Mouse (Mus musculus): ENCODE results near the gene Cdadc1.

Gene Cdadc1

GRCm38 (mm10) chr14:59612920-59613625, 15.3 kb upstream of the Cdadc1 start:
- DNase-seq, result peak; percentile 66

- DNase-seq, result no peak
These were observed 9.3 kb upstream of the Cdadc1 start for GRCm38 (mm10) chr14:59607021-59607420.

- peak; percentile 71 for DNase-seq
These were observed 8.1 kb upstream of the Cdadc1 start for GRCm38 (mm10) chr14:59605671-59606353.

GRCm38 (mm10) chr14:59604002-59604645, 6.4 kb upstream of the Cdadc1 start:
- no peak for DNase-seq

GRCm38 (mm10) chr14:59598260-59598627, 485 bp upstream of the Cdadc1 start:
- no peak for DNase-seq

GRCm38 (mm10) chr14:59594988-59595387, 2.8 kb downstream of the Cdadc1 start:
- no peak for DNase-seq

- no peak for DNase-seq
These were observed 5.2 kb downstream of the Cdadc1 start for GRCm38 (mm10) chr14:59592593-59592992.

- no peak for DNase-seq
These were observed 5.9 kb downstream of the Cdadc1 start for GRCm38 (mm10) chr14:59591901-59592300.

GRCm38 (mm10) chr14:59590614-59591013, 7.1 kb downstream of the Cdadc1 start:
- DNase-seq, result peak; percentile 16

- DNase-seq, result no peak
These were observed 21.4 kb downstream of the Cdadc1 start for GRCm38 (mm10) chr14:59576385-59576784.

GRCm38 (mm10) chr14:59566756-59567155, 31.0 kb downstream of the Cdadc1 start:
- DNase-seq, result no peak

- no peak for DNase-seq
These were observed 39.9 kb downstream of the Cdadc1 start for GRCm38 (mm10) chr14:59557886-59558285.

- DNase-seq, result no peak
These were observed 40.7 kb downstream of the Cdadc1 start for GRCm38 (mm10) chr14:59557071-59557470.

- peak; percentile 66 for DNase-seq
These were observed 41.7 kb downstream of the Cdadc1 start for GRCm38 (mm10) chr14:59555928-59556531.

- no peak for DNase-seq
These were observed 42.7 kb downstream of the Cdadc1 start for GRCm38 (mm10) chr14:59555018-59555417.

- no peak for DNase-seq
These were observed 43.7 kb downstream of the Cdadc1 start for GRCm38 (mm10) chr14:59554025-59554424.

- peak; percentile 16 for DNase-seq
These were observed 45.8 kb downstream of the Cdadc1 start for GRCm38 (mm10) chr14:59551956-59552355.

- no peak for DNase-seq
These were observed 46.9 kb downstream of the Cdadc1 start for GRCm38 (mm10) chr14:59550841-59551240.

- no peak for DNase-seq
These were observed 48.7 kb downstream of the Cdadc1 start for GRCm38 (mm10) chr14:59549106-59549505.

- DNase-seq, result no peak
These were observed 49.2 kb downstream of the Cdadc1 start for GRCm38 (mm10) chr14:59548532-59548931.

- DNase-seq, result no peak
These were observed 50.2 kb downstream of the Cdadc1 start for GRCm38 (mm10) chr14:59547530-59547929.

GRCm38 (mm10) chr14:59546162-59546880, 51.4 kb downstream of the Cdadc1 start:
- no peak for DNase-seq

GRCm38 (mm10) chr14:59543956-59544355, 53.8 kb downstream of the Cdadc1 start:
- DNase-seq, result no peak
